Mouse (Mus musculus) testis, postnatal 14 days (tissue): ENCODE data around the gene Vmn1r124.
"Not testable (repeated sequence)": the region's sequence is repeated elsewhere in the genome, so short reads cannot be mapped to it uniquely, and the experiment has no call there.

ENCODE experiments used
- DNase-seq: peaks from one replicate; pipeline ENCODE4 v3.0.0; 2021; ENCODE audit warnings: low spot score

The Vmn1r124 gene

DNA sequence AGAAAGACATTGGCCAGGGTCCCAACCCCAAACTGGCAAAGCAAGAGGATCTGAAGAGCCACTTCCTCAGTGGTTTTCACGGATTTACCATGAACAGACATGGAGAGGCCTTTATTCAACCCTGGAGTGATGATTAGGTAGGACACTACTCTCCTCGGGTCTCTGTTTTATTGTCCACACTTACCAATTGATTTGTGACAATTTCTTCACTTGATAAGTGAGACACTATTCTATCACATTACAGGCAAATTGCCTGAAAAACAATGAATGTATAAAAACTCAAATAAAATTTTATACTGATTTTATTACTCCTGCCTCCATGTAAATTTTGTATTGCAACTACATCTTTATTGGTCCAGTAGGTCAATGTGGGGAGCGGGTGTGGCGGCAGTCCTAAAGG is at the start of gene Vmn1r124:
Gene Vmn1r124 (minus strand): TSS at position 101 of the 400 bp plus-strand sequence.
- not testable (repeated sequence) for DNase-seq

DNA sequence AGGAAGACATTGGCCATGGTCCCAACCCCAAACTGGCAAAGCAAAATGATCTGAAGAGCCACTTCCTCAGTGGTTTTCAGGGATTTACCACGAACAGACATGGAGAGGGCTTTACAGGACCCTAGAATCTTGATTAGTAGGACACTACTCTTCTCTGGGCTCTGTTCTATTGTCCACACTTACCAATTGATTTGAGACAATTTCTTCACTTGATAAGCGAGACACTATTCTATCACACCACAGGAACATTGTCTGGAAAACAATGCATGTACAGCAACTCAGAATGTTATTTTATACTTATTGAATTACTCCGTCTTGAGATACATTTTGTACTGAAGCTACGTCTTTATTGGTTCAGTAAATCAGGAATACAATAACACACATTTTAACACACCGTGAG is 41.0 kb upstream of the Vmn1r124 start, which contains the start of gene Vmn1r126:
Gene Vmn1r126 (minus strand): TSS at position 101 of the 400 bp plus-strand sequence.
- DNase-seq = not testable (repeated sequence)

DNA sequence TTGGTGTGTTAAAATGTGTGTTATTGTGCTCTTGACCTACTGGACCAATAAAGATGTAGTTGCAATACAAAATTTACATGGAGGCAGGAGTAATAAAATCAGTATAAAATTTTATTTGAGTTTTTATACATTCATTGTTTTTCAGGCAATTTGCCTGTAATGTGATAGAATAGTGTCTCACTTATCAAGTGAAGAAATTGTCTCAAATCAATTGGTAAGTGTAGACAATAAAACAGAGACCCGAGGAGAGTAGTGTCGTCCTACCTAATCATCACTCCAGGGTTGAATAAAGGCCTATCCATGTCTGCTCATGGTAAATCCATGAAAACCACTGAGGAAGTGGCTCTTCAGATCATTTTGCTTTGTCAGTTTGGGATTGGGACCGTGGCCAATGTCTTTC is 11.5 kb upstream of the Vmn1r124 start, which contains the start of gene Vmn1r125:
Gene Vmn1r125 (plus strand): TSS at position 301 of the 400 bp plus-strand sequence.
- DNase-seq = not testable (repeated sequence)
